Mouse (Mus musculus): ENCODE data around the gene Fgfr2. TPM values are rescaled to one million over a fixed set of nuclear protein-coding genes. Genes with fewer than 3 reads are reported as not detected.

Fgfr2 gene
- polyA plus RNA-seq, 1 experiment from 2014 or later: 99.3 TPM

DNA sequence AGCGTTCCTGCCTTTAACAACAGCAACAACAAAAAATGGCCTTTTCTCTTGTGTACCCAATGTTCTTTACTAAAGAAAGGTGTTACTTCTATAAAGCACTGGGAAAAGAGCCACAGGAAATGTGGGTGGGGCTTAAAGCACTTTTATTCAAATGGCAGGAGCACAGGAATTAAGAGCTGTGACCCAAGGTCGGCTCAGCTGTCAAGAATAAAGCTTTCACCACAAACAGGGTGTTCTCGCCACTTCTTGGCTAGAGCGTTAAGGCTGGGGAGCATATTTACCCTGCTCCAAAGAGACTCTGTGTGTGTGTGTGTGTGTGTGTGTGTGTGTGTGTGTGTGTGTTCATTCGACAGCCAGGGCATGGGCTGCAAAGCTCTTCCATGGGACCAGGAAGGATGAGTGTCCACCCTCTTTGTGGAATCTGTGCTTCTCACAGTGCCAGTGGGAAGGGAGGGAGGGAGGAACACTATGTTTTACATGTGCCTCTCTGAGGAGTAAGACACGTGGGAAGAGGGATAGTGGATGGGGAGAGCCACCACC is 103.6 kb downstream of the Fgfr2 start:
- 37% methylated on average over 6 of the region's 6 CpGs for WGBS
- H3K9me3 ChIP-seq (replicated peaks): no peaks in the 10 kb centered on the region
- no peaks in the 10 kb centered on the region for H3K27me3 ChIP-seq (ENCODE audit: low read depth, poor library complexity, severe bottlenecking)
- H3K4me3 ChIP-seq: no peak overlapping the region
- H3K4me1 ChIP-seq: peaks cover 74% of the 10 kb centered on the region
- H3K36me3 ChIP-seq: peaks cover 19% of the 10 kb centered on the region
- DNase-seq (ENCODE audit: low spot score): no peak
- no peak overlapping the region for H3K27ac ChIP-seq (replicated peaks)

DNA sequence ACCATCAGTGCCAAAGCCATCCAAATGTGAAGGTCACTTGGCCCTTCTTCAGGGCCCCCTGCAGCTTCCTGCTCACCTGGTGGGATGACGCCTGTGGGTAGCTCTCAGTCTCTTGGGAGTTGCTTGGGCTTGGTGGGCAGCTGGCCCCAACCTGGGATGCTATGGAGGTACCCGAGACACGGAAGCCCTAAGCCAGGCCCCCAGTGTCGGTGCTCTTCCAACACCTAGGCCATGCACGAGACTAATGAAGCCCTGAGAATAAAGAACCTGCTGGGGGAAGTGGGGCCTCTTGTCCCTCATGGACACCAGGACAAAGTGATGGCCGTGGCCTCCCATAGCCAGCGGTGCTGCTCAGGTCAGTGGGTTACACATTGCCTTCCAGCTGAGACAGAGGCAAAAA is 104.2 kb downstream of the Fgfr2 start:
- peak overlapping the region; percentile 42; the same call in 1 of the 2 replicates for H3K27ac ChIP-seq (replicated peaks)
- H3K36me3 ChIP-seq: peaks cover 20% of the 10 kb centered on the region
- H3K9me3 ChIP-seq (replicated peaks): no peaks in the 10 kb centered on the region
- no peak overlapping the region for H3K4me3 ChIP-seq
- H3K4me1 ChIP-seq: peaks cover 80% of the 10 kb centered on the region
- WGBS: 80% methylated on average over 7 of the region's 7 CpGs
- no peak for DNase-seq (ENCODE audit: low spot score)
- no peaks in the 10 kb centered on the region for H3K27me3 ChIP-seq (ENCODE audit: low read depth, poor library complexity, severe bottlenecking)

- H3K27me3 ChIP-seq (ENCODE audit: low read depth, poor library complexity, severe bottlenecking): no peaks in the 10 kb centered on the region
- whole genome bisulfite sequencing: 24% methylated on average over 7 of the region's 7 CpGs
- H3K27ac ChIP-seq (replicated peaks): peak overlapping the region; percentile 82
- peak; percentile 68 for DNase-seq (ENCODE audit: low spot score)
- no peaks in the 10 kb centered on the region for H3K9me3 ChIP-seq (replicated peaks)
- peaks cover 100% of the 10 kb centered on the region for H3K4me1 ChIP-seq
- H3K36me3 ChIP-seq: peaks cover 19% of the 10 kb centered on the region
- peak overlapping the region; percentile 16 for H3K4me3 ChIP-seq
These were observed 107.6 kb downstream of the Fgfr2 start for GRCm38 (mm10) chr7:133015416-133016070.

DNA sequence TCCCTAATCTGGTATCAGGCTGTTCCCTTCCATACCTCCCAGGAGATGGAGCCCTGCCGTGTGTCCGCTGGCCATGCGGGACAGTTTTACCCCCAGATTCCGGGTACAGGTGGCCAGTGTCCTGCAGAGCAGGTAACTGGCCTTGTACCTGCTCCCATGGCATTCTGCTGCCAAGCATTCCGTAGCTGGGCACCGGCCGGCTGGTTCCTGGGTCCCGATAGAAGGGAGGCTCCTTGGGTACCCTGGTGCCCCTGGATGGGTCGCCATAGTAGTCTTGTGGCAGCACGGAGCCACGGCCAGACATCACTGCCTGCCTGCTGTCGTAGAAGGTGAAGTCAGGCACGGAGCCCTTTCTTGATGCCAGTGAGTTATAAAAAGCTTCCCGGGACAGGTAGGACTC is 108.5 kb downstream of the Fgfr2 start:
- Histone ChIP-seq H3K36me3 (peaks cover 28% of the 10 kb centered on the region), H3K4me3 (peak overlapping the region; percentile 16; the same call in 1 of the 2 replicates), H3K4me1 (peaks cover 94% of the 10 kb centered on the region), H3K27ac (replicated peaks) (peak overlapping the region; percentile 82), H3K9me3 (replicated peaks) (no peaks in the 10 kb centered on the region), H3K27me3 (ENCODE audit: low read depth, poor library complexity, severe bottlenecking) (no peaks in the 10 kb centered on the region)
- DNase-seq (ENCODE audit: low spot score): no peak
- 93% methylated on average over 14 of the region's 14 CpGs for WGBS

- Histone ChIP-seq H3K27me3 (ENCODE audit: low read depth, poor library complexity, severe bottlenecking) (no peaks in the 10 kb centered on the region), H3K4me1 (peaks cover 88% of the 10 kb centered on the region), H3K27ac (replicated peaks) (peak overlapping the region; percentile 82), H3K36me3 (peaks cover 35% of the 10 kb centered on the region), H3K4me3 (no peak overlapping the region), H3K9me3 (replicated peaks) (no peaks in the 10 kb centered on the region)
- no peak for DNase-seq (ENCODE audit: low spot score)
- WGBS: 93% methylated on average over 10 of the region's 10 CpGs
These were observed 109.2 kb downstream of the Fgfr2 start for GRCm38 (mm10) chr7:133013923-133014322.

DNA sequence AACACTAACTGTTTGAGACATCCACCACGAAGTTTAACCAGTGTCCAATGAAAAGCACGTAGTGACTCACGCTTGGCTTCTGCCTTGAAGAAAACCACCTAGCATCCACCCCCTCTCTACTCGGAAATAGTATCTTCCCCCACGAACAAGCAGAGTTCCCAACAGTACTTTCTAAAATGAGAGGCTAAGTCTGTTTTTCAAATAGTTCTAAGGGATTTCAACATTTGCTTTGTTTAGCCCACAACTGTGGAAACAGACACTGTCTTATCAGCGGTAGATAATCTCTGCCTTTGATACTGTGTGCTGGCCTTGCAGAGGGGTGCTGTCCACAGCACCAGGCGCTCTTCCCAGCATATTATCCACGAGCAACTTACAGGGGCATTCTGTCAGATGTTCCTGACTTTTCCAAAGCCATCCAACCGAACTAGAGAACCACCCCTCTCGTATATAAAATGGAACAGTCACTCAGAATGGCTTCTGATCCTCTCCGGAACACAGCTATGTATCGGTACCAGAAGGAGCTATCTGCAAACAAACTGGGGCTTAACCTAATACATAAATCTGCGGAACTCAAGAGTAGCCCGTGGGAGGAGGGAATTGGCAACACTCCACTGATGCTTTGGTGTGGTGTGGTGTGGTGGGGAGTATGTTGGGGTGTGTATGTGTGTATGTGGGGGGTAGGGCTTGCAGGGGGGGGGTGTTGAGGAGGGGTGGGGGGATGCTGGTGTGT is 110.3 kb downstream of the Fgfr2 start:
- no peak for DNase-seq (ENCODE audit: low spot score)
- WGBS: 70% methylated on average over 14 of the region's 14 CpGs
- H3K4me1 ChIP-seq: peaks cover 88% of the 10 kb centered on the region

DNA sequence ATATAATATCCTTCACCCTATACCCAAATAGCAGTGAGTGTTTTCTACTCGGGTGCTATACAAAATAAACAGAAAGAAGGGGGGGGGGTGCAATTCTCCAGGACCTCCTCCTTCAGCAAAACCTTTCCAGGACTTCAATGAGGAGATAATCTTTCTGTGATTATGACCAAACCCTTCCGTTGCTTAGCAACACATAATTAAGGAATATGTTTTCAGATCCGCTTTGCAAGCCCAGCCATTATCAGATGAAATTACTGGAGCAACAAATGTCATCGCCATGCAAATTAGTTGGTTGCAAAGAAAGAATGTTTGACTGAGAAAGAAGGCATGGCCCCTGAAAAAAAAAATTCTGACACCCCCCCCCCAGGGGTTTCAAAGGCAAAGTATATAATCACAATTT is 111.5 kb downstream of the Fgfr2 start:
- Histone ChIP-seq H3K27ac (replicated peaks) (no peak overlapping the region), H3K9me3 (replicated peaks) (no peaks in the 10 kb centered on the region), H3K4me1 (peaks cover 82% of the 10 kb centered on the region), H3K4me3 (no peak overlapping the region), H3K27me3 (ENCODE audit: low read depth, poor library complexity, severe bottlenecking) (no peaks in the 10 kb centered on the region), H3K36me3 (peaks cover 47% of the 10 kb centered on the region)
- DNase-seq (ENCODE audit: low spot score): no peak
- 65% methylated on average over 4 of the region's 4 CpGs for WGBS

More for the DNA sequence above, 110.3 kb downstream of the Fgfr2 start:
- Histone ChIP-seq H3K36me3 (peaks cover 45% of the 10 kb centered on the region), H3K27me3 (ENCODE audit: low read depth, poor library complexity, severe bottlenecking) (no peaks in the 10 kb centered on the region), H3K27ac (replicated peaks) (peak overlapping the region; percentile 82; the same call in 1 of the 2 replicates), H3K4me3 (no peak overlapping the region), H3K9me3 (replicated peaks) (no peaks in the 10 kb centered on the region)

DNA sequence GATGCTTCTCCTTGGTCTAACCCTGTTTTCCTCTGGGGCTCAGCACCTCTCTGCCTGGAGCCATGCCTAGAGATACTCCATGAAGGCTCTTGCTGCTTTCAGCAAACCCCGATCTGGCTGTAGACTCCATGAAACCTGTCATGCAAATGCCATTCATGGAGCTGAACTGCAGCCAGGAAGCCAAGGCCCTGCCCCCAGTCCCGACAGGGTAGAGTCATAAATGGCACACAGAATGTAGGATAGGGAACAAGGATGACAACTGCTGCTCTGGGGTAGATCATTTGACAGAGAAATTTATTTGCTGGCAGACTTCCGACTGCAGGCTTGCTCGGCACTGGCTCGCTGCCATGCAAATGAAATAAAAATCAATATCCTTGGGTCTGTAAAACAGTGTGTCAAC is 112.0 kb downstream of the Fgfr2 start:
- no peak for DNase-seq (ENCODE audit: low spot score)
- H3K4me1 ChIP-seq: peaks cover 78% of the 10 kb centered on the region
- H3K4me3 ChIP-seq: no peak overlapping the region
- H3K27me3 ChIP-seq (ENCODE audit: low read depth, poor library complexity, severe bottlenecking): no peaks in the 10 kb centered on the region
- peaks cover 47% of the 10 kb centered on the region for H3K36me3 ChIP-seq
- no peaks in the 10 kb centered on the region for H3K9me3 ChIP-seq (replicated peaks)
- WGBS: 77% methylated on average over 5 of the region's 5 CpGs
- no peak overlapping the region; the same call in 1 of the 2 replicates for H3K27ac ChIP-seq (replicated peaks)

DNA sequence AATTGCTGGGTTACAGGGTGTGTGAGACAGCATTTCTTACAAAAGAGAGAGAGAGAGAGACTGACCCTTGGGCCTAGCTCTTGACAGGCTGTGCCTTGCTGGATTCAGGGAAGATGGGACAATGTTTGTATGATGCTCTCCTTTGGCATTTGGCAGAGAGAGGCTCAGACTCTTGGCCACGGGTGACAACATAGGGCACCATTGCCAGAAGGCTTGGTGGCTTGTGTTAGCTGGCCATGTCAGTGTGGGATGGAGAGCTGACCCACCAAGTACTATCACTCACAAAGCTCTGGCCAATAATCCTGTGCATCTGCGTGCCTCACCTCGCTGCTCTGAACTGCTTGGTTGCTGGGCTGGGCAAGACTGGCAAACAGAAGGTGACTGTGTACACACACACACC is 112.7 kb downstream of the Fgfr2 start:
- no peak for DNase-seq (ENCODE audit: low spot score)
- H3K27ac ChIP-seq (replicated peaks): no peak overlapping the region
- no peaks in the 10 kb centered on the region for H3K27me3 ChIP-seq (ENCODE audit: low read depth, poor library complexity, severe bottlenecking)
- WGBS: 90% methylated on average over 3 of the region's 3 CpGs
- peaks cover 50% of the 10 kb centered on the region for H3K36me3 ChIP-seq
- peaks cover 70% of the 10 kb centered on the region for H3K4me1 ChIP-seq
- no peak overlapping the region for H3K4me3 ChIP-seq
- H3K9me3 ChIP-seq (replicated peaks): no peaks in the 10 kb centered on the region

DNA sequence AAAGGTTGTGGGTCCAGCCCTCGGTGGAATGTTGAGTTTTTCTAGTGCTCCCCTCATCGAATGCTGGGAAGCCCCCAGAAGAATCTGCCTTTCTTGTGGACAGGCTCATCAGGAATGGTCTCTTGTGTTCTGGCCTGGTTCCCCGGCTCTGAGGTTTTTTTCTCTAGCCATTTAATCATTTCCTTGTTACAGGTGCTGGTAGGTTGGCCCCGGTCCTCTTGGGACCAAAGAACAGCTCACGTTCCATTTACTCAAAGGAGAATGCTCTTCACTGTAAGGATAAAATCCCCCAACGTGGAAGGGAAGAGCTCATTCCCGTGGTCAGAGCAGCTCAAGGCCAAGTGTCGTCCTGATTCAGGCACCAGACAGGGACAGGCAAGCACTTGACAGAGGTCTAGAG is 113.5 kb downstream of the Fgfr2 start:
- 90% methylated on average over 8 of the region's 8 CpGs for WGBS
- peaks cover 57% of the 10 kb centered on the region for H3K36me3 ChIP-seq
- no peaks in the 10 kb centered on the region for H3K27me3 ChIP-seq (ENCODE audit: low read depth, poor library complexity, severe bottlenecking)
- H3K27ac ChIP-seq (replicated peaks): no peak overlapping the region
- no peak for DNase-seq (ENCODE audit: low spot score)
- peaks cover 62% of the 10 kb centered on the region for H3K4me1 ChIP-seq
- H3K4me3 ChIP-seq: no peak overlapping the region
- no peaks in the 10 kb centered on the region for H3K9me3 ChIP-seq (replicated peaks)

DNA sequence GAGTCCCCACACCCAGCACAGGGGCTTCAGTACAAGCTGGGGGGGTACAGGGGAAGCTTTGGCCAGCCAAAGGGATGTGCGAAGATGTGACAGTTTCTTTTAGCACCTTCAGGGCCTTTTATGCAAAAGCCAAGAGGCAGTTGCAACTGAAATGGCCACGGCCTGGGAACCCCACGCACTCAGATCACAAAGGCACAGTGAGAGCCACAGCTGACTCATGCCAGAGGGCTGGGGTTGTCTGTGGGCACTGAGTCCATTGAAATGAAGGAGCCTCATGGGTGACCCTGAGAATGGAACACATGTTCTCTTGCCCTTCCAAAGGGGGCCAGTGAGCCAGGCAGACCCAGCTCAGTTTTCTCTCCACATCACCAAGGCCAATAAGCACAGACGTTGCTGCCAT is 114.5 kb downstream of the Fgfr2 start:
- WGBS: 88% methylated on average over 4 of the region's 4 CpGs
- Histone ChIP-seq H3K4me3 (no peak overlapping the region), H3K27me3 (ENCODE audit: low read depth, poor library complexity, severe bottlenecking) (no peaks in the 10 kb centered on the region), H3K36me3 (peaks cover 46% of the 10 kb centered on the region), H3K4me1 (peaks cover 59% of the 10 kb centered on the region), H3K9me3 (replicated peaks) (no peaks in the 10 kb centered on the region), H3K27ac (replicated peaks) (no peak overlapping the region)
- DNase-seq (ENCODE audit: low spot score): no peak

GRCm38 (mm10) chr7:133007343-133007742 is 115.8 kb downstream of the Fgfr2 start:
- H3K4me3 ChIP-seq: no peak overlapping the region
- no peaks in the 10 kb centered on the region for H3K9me3 ChIP-seq (replicated peaks)
- H3K27me3 ChIP-seq (ENCODE audit: low read depth, poor library complexity, severe bottlenecking): no peaks in the 10 kb centered on the region
- 90% methylated on average over 11 of the region's 11 CpGs for WGBS
- peaks cover 51% of the 10 kb centered on the region for H3K4me1 ChIP-seq
- H3K27ac ChIP-seq (replicated peaks): peak overlapping the region; percentile 42; the same call in 1 of the 2 replicates
- H3K36me3 ChIP-seq: peaks cover 49% of the 10 kb centered on the region
- DNase-seq (ENCODE audit: low spot score): no peak

DNA sequence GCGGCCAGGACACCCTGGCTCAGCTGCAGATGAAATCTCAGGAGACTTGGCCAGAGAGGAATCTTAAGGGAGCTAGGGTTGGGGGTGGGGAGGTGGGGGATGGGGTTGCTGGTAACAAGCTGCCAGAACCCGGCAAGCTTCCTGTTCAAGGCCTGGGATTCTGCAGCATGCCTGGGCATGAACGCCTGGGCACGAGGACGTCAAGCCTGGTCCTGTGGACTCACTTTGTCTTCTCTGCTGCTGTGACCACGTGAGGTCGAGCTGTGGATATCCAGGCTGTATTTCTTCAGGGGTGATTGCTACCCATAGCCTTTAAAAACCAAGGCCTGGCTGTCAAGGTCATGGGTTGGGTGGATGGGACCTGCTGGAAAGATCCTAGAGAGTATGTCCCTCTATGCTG is 117.4 kb downstream of the Fgfr2 start:
- Histone ChIP-seq H3K4me3 (no peak overlapping the region), H3K27me3 (ENCODE audit: low read depth, poor library complexity, severe bottlenecking) (no peaks in the 10 kb centered on the region), H3K36me3 (peaks cover 58% of the 10 kb centered on the region), H3K9me3 (replicated peaks) (no peaks in the 10 kb centered on the region), H3K4me1 (peaks cover 36% of the 10 kb centered on the region), H3K27ac (replicated peaks) (no peak overlapping the region)
- WGBS: 87% methylated on average over 7 of the region's 7 CpGs
- no peak for DNase-seq (ENCODE audit: low spot score)
